Mouse (Mus musculus) layer of hippocampus, adult 6 months (tissue): ENCODE results near the gene Tmco1. TPM values are rescaled to one million over a fixed set of nuclear protein-coding genes. Genes with fewer than 3 reads are reported as not detected.

Source experiments
- long read RNA-seq, 2 experiments: library from polyadenylated mRNA; unstranded; transcript quantifications; one replicate each; pipeline ENCODE4 v2.0.0; 2019 to 2020
- microRNA-seq: library from miRNA; unstranded; fragments of <30 nt; microRNA quantifications from one replicate; pipeline ENCODE4 v1.2.0, GENCODE M21; 2020
- polyA plus RNA-seq: library from polyadenylated mRNA; unstranded; fragments of <200 nt; fragmentation: Nextera tagmentation; gene quantifications from 2 replicates; pipeline ENCODE4 v1.2.3, GENCODE M21; 2021

Gene Tmco1
- polyA plus RNA-seq: 66.8 and 79.2 TPM in 2 replicates
- long read RNA-seq, experiment 1, transcript Tmco1-204 (7 exons, 1,573 nt): major isoform, 59 of 71 reads
- long read RNA-seq, experiment 1, partial matches to known transcripts: 6 of 71 reads
- long read RNA-seq, experiment 1, other reads (novel, unspliced or antisense): 6 of 71 reads
- long read RNA-seq, experiment 2, transcript Tmco1-204 (7 exons, 1,573 nt): major isoform, 113 of 115 reads
- long read RNA-seq, experiment 2, partial matches to known transcripts: 0 of 115 reads
- long read RNA-seq, experiment 2, other reads (novel, unspliced or antisense): 2 of 115 reads

GRCm38 (mm10) chr1:167308261-167309054, at the start of gene Tmco1:
Gene Tmco1, plus strand, starts transcription at chr1:167308378.

GRCm38 (mm10) chr1:167285320-167285355, 23.0 kb upstream of the Tmco1 start, which contains the start of gene Uck2:
Gene Uck2, minus strand, starts transcription at chr1:167285320.

GRCm38 (mm10) chr1:167349815-167350596, 41.8 kb downstream of the Tmco1 start, which contains the start of gene Aldh9a1:
Gene Aldh9a1, plus strand, starts transcription at chr1:167349991.

Small RNA genes lying within 50 kb of the gene (microRNA-seq; reads per million reads assigned to microRNA genes)
- gene Gm25911: 1.1 reads per million
- gene Mir6347: not detected

Other genes with a start within 250 kb of the Tmco1 start
- 14.8 and 17.6 TPM in 2 replicates for gene Uck2, start 23.1 kb upstream of the Tmco1 start, polyA plus RNA-seq
- 29.1 and 40.1 TPM in 2 replicates for gene Aldh9a1, start 41.6 kb downstream of the Tmco1 start, polyA plus RNA-seq
- gene Mgst3, start 85.5 kb downstream of the Tmco1 start, polyA plus RNA-seq: 252 and 269 TPM in 2 replicates
- 0.25 TPM in 1 of 2 replicates, not detected in the other for gene Lrrc52, start 158.4 kb downstream of the Tmco1 start, polyA plus RNA-seq